Mouse (Mus musculus) brain, embryonic 14.5 days (tissue): ENCODE measurements around the gene Nasp.

Experiments used
- CTCF ChIP-seq: fragments of 200-500 bp; IDR thresholded peaks from 2 replicates; pipeline ENCODE4 v1.5.1; 2012; ENCODE audit warnings: inconsistent platforms, mild to moderate bottlenecking, moderate library complexity, borderline replicate concordance; ENCODE audit not compliant: insufficient read depth, insufficient read length; ENCODE audit errors: extremely low read depth
- POLR2A ChIP-seq: fragments of 200-500 bp; IDR thresholded peaks from 2 replicates; pipeline ENCODE4 v1.6.1; 2012; ENCODE audit warnings: mild to moderate bottlenecking, inconsistent platforms, borderline replicate concordance; ENCODE audit not compliant: poor library complexity, insufficient read depth, insufficient read length, severe bottlenecking; ENCODE audit errors: extremely low read depth

GRCm38 (mm10) chr4:116627722-116628662, at the start of gene Nasp:
- TF ChIP-seq POLR2A (no peak), CTCF (no peak)
